In genomic region chr17:25597537-25597936, GRCm38 (mm10) we compare ENCODE assay signal across 17 mouse cellular contexts. TPM values are rescaled to one million over a fixed set of nuclear protein-coding genes. Genes with fewer than 3 reads are reported as not detected.
DNase-seq lines count a peak whose midpoint lies in the region; ATAC-seq and TF ChIP-seq lines count a peak whose summit lies in the region.
"Had no signal": no experiment of that assay in that cellular context is flagged by ENCODE, and none has a peak within 500 bp of the region (broad histone marks: within the 10 kb centered on the region; RNA-seq: fewer than 3 reads in every experiment).

No protein-coding gene starts in this region.

- no peak for ATAC-seq in forebrain, embryonic 13.5 days
- no peak for ATAC-seq in forebrain, embryonic 16.5 days
- no peak for ATAC-seq in embryonic facial prominence, embryonic 12.5 days (ENCODE audit: insufficient number of reproducible peaks, insufficient read depth, low FRiP score, low TSS enrichment)
- ATAC-seq in monocyte, adult 5-6 weeks (replicated peaks; ENCODE audit: insufficient number of reproducible peaks, low FRiP score, low TSS enrichment, poor library complexity, severe bottlenecking) = 0 out of 2 replicates have a peak, but pooled peaks have one; percentile 12
- ATAC-seq in stomach, postnatal 0 days (ENCODE audit: low FRiP score, low TSS enrichment) = no peak
- ATAC-seq: intestine, postnatal 0 days had no signal

- peaks cover 6% of the 10 kb centered on the region; the same call in 1 of the 2 replicates for H3K36me3 ChIP-seq in forebrain, embryonic 13.5 days (ENCODE audit: poor library complexity, severe bottlenecking)
- H3K36me3 ChIP-seq in forebrain, embryonic 16.5 days (ENCODE audit: control insufficient read depth, insufficient read depth) = 0 out of 2 replicates have a peak, but pooled peaks cover 2% of the 10 kb centered on the region
- peaks cover 7% of the 10 kb centered on the region; the same call in 1 of the 2 replicates for H3K36me3 ChIP-seq in embryonic facial prominence, embryonic 12.5 days
- no peaks in the 10 kb centered on the region for H3K36me3 ChIP-seq in stomach, postnatal 0 days (ENCODE audit: control insufficient read depth, insufficient read depth, low read length)

- H3K4me2 ChIP-seq in forebrain, embryonic 13.5 days = no peak overlapping the region
- no peak overlapping the region for H3K4me2 ChIP-seq in forebrain, embryonic 16.5 days (ENCODE audit: low read length)
- no peak overlapping the region for H3K4me2 ChIP-seq in embryonic facial prominence, embryonic 12.5 days (replicated peaks)
- no peak overlapping the region for H3K4me2 ChIP-seq in stomach, postnatal 0 days (replicated peaks; ENCODE audit: low read depth)
- H3K4me2 ChIP-seq: limb, embryonic 12.5 days had no signal

- peak; percentile 63 to 66 for DNase-seq in right cerebral cortex, postnatal 10 days (ENCODE audit: low spot score in 2 of 2)
- no peak for DNase-seq in right cerebral cortex, postnatal 25 days
- DNase-seq in stomach, postnatal 0 days (ENCODE audit: low spot score) = no peak
- DNase-seq: adrenal gland, postnatal 36 days; embryo, embryonic 11 days; heart, adult 18-20 months; lung, postnatal 10 days had no signal

- TF ChIP-seq EP300 in stomach, postnatal 0 days (optimal IDR thresholded peaks at IDR 0.05) = no peak

- no peaks in the 10 kb centered on the region for H3K9me3 ChIP-seq in forebrain, embryonic 13.5 days (replicated peaks)
- no peaks in the 10 kb centered on the region for H3K9me3 ChIP-seq in forebrain, embryonic 16.5 days (ENCODE audit: control insufficient read depth, low read length)
- H3K9me3 ChIP-seq in embryonic facial prominence, embryonic 12.5 days = no peaks in the 10 kb centered on the region
- H3K9me3 ChIP-seq in stomach, postnatal 0 days (ENCODE audit: control insufficient read depth, low read length) = no peaks in the 10 kb centered on the region
- H3K9me3 ChIP-seq: limb, embryonic 12.5 days had no signal

- H3K4me3 ChIP-seq in forebrain, embryonic 13.5 days = no peak overlapping the region
- H3K4me3 ChIP-seq in forebrain, embryonic 16.5 days (replicated peaks; ENCODE audit: low read length) = no peak overlapping the region
- no peak overlapping the region for H3K4me3 ChIP-seq in embryonic facial prominence, embryonic 12.5 days
- H3K4me3 ChIP-seq in stomach, postnatal 0 days (ENCODE audit: low read depth, low read length) = no peak overlapping the region
- H3K4me3 ChIP-seq: limb, embryonic 12.5 days; myocyte had no signal

- TF ChIP-seq CTCF in stomach, postnatal 0 days (IDR thresholded peaks at IDR 0.05; ENCODE audit: low read depth) = no peak

- H3K27ac ChIP-seq in forebrain, embryonic 13.5 days = no peak overlapping the region
- H3K27ac ChIP-seq in forebrain, embryonic 16.5 days (ENCODE audit: low read length) = no peak overlapping the region
- 0 out of 2 replicates have a peak overlapping the region, but pooled peaks have one; percentile 17 for H3K27ac ChIP-seq in embryonic facial prominence, embryonic 12.5 days
- H3K27ac ChIP-seq in stomach, postnatal 0 days (replicated peaks) = no peak overlapping the region
- H3K27ac ChIP-seq: limb, embryonic 12.5 days; liver, embryonic 14.5 days had no signal

- 0 out of 2 replicates have a peak overlapping the region, but pooled peaks have one; percentile 2 for H3K9ac ChIP-seq in forebrain, embryonic 13.5 days
- no peak overlapping the region for H3K9ac ChIP-seq in forebrain, embryonic 16.5 days (replicated peaks; ENCODE audit: low read depth, low read length)
- H3K9ac ChIP-seq in embryonic facial prominence, embryonic 12.5 days = no peak overlapping the region
- H3K9ac ChIP-seq in stomach, postnatal 0 days (ENCODE audit: low read length) = no peak overlapping the region
- H3K9ac ChIP-seq: limb, embryonic 12.5 days; liver, embryonic 14.5 days had no signal

- peaks cover 12% of the 10 kb centered on the region for H3K4me1 ChIP-seq in forebrain, embryonic 13.5 days
- H3K4me1 ChIP-seq in forebrain, embryonic 16.5 days (replicated peaks; ENCODE audit: control insufficient read depth, insufficient read depth, low read length) = no peaks in the 10 kb centered on the region
- H3K4me1 ChIP-seq in embryonic facial prominence, embryonic 12.5 days = peaks cover 24% of the 10 kb centered on the region
- H3K4me1 ChIP-seq in stomach, postnatal 0 days (replicated peaks; ENCODE audit: control insufficient read depth, insufficient read depth) = no peaks in the 10 kb centered on the region

- WGBS in forebrain, embryonic 13.5 days = 89% methylated on average over 3 of the region's 3 CpGs
- WGBS in forebrain, embryonic 16.5 days = 69% methylated on average over 3 of the region's 3 CpGs
- WGBS in embryonic facial prominence, embryonic 12.5 days = 61% methylated on average over 3 of the region's 3 CpGs
- WGBS in stomach, postnatal 0 days = 68% methylated on average over 3 of the region's 3 CpGs

- no peaks in the 10 kb centered on the region for H3K27me3 ChIP-seq in forebrain, embryonic 13.5 days
- no peaks in the 10 kb centered on the region for H3K27me3 ChIP-seq in forebrain, embryonic 16.5 days (replicated peaks; ENCODE audit: control insufficient read depth, insufficient read depth, low read length)
- no peaks in the 10 kb centered on the region for H3K27me3 ChIP-seq in embryonic facial prominence, embryonic 12.5 days
- no peaks in the 10 kb centered on the region for H3K27me3 ChIP-seq in stomach, postnatal 0 days (ENCODE audit: control insufficient read depth, insufficient read depth, low read length)

RNA-seq across cellular contexts. Expression of gene Lmf1, which starts 18.7 kb away (rescaled TPM):
- polyA plus RNA-seq in forebrain, embryonic 13.5 days (2015; fragmentation: Nextera tagmentation; extraction: Ambion mirVana) = 19.7 and 20.9 TPM in 2 replicates
- 18.3 and 19.4 TPM in 2 replicates for polyA plus RNA-seq in forebrain, embryonic 16.5 days (2015; fragmentation: Nextera tagmentation; extraction: Ambion mirVana)
- polyA plus RNA-seq in embryonic facial prominence, embryonic 12.5 days (2016; fragmentation: Nextera tagmentation; extraction: Ambion mirVana) = 29.4 and 31.4 TPM in 2 replicates
- 10.4 to 17.8 TPM (median 11.8 TPM) in 3 replicates for total RNA-seq in monocyte, adult 5-6 weeks (2017)
- 16.3 and 17.7 TPM in 2 replicates for polyA plus RNA-seq in stomach, postnatal 0 days (2015; fragmentation: Nextera tagmentation; extraction: Ambion mirVana)

RNA-seq across cellular contexts. Expression of gene Sox8, which starts 27.1 kb away (rescaled TPM):
- 15.3 and 17.5 TPM in 2 replicates for polyA plus RNA-seq in forebrain, embryonic 13.5 days (2015; fragmentation: Nextera tagmentation; extraction: Ambion mirVana)
- 26.1 and 26.8 TPM in 2 replicates for polyA plus RNA-seq in forebrain, embryonic 16.5 days (2015; fragmentation: Nextera tagmentation; extraction: Ambion mirVana)
- 11.8 and 13.2 TPM in 2 replicates for polyA plus RNA-seq in embryonic facial prominence, embryonic 12.5 days (2016; fragmentation: Nextera tagmentation; extraction: Ambion mirVana)
- total RNA-seq in monocyte, adult 5-6 weeks (2017) = 1.2 TPM in 1 of 3 replicates, not detected in the others
- 1.4 and 1.6 TPM in 2 replicates for polyA plus RNA-seq in stomach, postnatal 0 days (2015; fragmentation: Nextera tagmentation; extraction: Ambion mirVana)
- total RNA-seq: hematopoietic stem cell, adult 5-6 weeks; neutrophil, adult 5-6 weeks had no signal

Comparison
In these comparisons a context has a peak if more than half of its experiments do, and no peak if none do; other contexts are left out.
1. DNase-seq: peak in right cerebral cortex, postnatal 10 days (2 of 2); none in right cerebral cortex, postnatal 25 days (single experiment) and stomach, postnatal 0 days (single experiment).